Mouse (Mus musculus) heart, embryonic 15.5 days (tissue): ENCODE measurements around the gene Ier3. TPM values are rescaled to one million over a fixed set of nuclear protein-coding genes. Genes with fewer than 3 reads are reported as not detected.
"Not testable (repeated sequence)": the region's sequence is repeated elsewhere in the genome, so short reads cannot be mapped to it uniquely, and the experiment has no call there.

Experiments
- ATAC-seq: fragments of 200-750 bp; cut with Nextera tagmentation; replicated peaks from 2 replicates; pipeline ENCODE4 v1.8.0; 2017; ENCODE audit warnings: low read depth, moderate TSS enrichment; ENCODE audit not compliant: insufficient number of reproducible peaks, insufficient read depth, low FRiP score
- H3K27ac ChIP-seq: fragments of 300-500 bp; sonication (generic); 2 replicates; pipeline ENCODE4 v1.5.1; 2015; ENCODE audit warnings: mild to moderate bottlenecking, inconsistent platforms
- H3K27me3 ChIP-seq: fragments of 300-500 bp; sonication (generic); 2 replicates; pipeline ENCODE4 v1.6.1; 2015; ENCODE audit warnings: inconsistent platforms
- H3K36me3 ChIP-seq: fragments of 300-500 bp; sonication (generic); 2 replicates; pipeline ENCODE4 v1.6.1; 2015; ENCODE audit warnings: mild to moderate bottlenecking, inconsistent platforms
- H3K4me1 ChIP-seq: fragments of 300-500 bp; sonication (generic); replicated peaks from 2 replicates; pipeline ENCODE4 v1.6.1; 2015; ENCODE audit warnings: inconsistent platforms
- H3K4me2 ChIP-seq: fragments of 300-500 bp; sonication (generic); 2 replicates; pipeline ENCODE4 v1.6.1; 2015; ENCODE audit warnings: inconsistent platforms, mild to moderate bottlenecking, moderate library complexity
- H3K4me3 ChIP-seq: fragments of 300-500 bp; sonication (generic); 2 replicates; pipeline ENCODE4 v1.5.1; 2015; ENCODE audit warnings: mild to moderate bottlenecking, inconsistent platforms
- H3K9ac ChIP-seq: fragments of 300-500 bp; sonication (generic); 2 replicates; pipeline ENCODE4 v1.6.1; 2015; ENCODE audit warnings: mild to moderate bottlenecking, inconsistent platforms
- H3K9me3 ChIP-seq: fragments of 300-500 bp; sonication (generic); replicated peaks from 2 replicates; pipeline ENCODE4 v1.6.1; 2016; ENCODE audit warnings: inconsistent platforms
- WGBS: fragments of 180-500 bp; shearing (Covaris S2); methylation state at CpG from one replicate; pipeline ENCODE4 v1.1.7; 2015; ENCODE audit warnings: mixed read lengths; 5-methylcytosine and 5-hydroxymethylcytosine counted together
- polyA plus RNA-seq: library from polyadenylated mRNA; unstranded; fragments of >200 nt; fragmentation: Nextera tagmentation; extraction: Ambion mirVana; gene quantifications from 2 replicates; pipeline ENCODE4 v1.2.1, GENCODE M21; 2015

The Ier3 gene
- polyA plus RNA-seq, 1 experiment from 2014 or later, result 56.5 TPM

- Histone ChIP-seq H3K27me3 (no peaks in the 10 kb centered on the region), H3K4me1 (peaks cover 46% of the 10 kb centered on the region), H3K4me2 (peak overlapping the region; percentile 77), H3K9ac (peak overlapping the region; percentile 85), H3K4me3 (peak overlapping the region; percentile 68), H3K27ac (peak overlapping the region; percentile 96), H3K9me3 (no peaks in the 10 kb centered on the region), H3K36me3 (peaks cover 36% of the 10 kb centered on the region)
- ATAC-seq, result 0 out of 2 replicates have a peak, but pooled peaks have one; percentile 10
- WGBS, result under 1% methylated on average over 18 of the region's 18 CpGs
Measured at GRCm38 (mm10) chr17:35837487-35837886, 16.0 kb downstream of the Ier3 start.

- ATAC-seq, result peak; percentile 74
- Histone ChIP-seq H3K4me2 (peak within 1 kb of the TSS; percentile 77), H3K36me3 (peaks cover 30% of the 10 kb centered on the region), H3K4me3 (peak within 1 kb of the TSS; percentile 68), H3K27me3 (no peaks in the 10 kb centered on the region), H3K9me3 (no peaks in the 10 kb centered on the region), H3K4me1 (peaks cover 47% of the 10 kb centered on the region), H3K9ac (peak within 1 kb of the TSS; percentile 85), H3K27ac (peak within 1 kb of the TSS; percentile 96)
- under 1% methylated on average over 29 of the region's 29 CpGs for WGBS
Measured at GRCm38 (mm10) chr17:35838122-35838544, 16.6 kb downstream of the Ier3 start, which contains the start of gene Tubb5. Tubb5 (minus strand) TSS chr17:35838306.

GRCm38 (mm10) chr17:35838570-35838969 lies 17.1 kb downstream of the Ier3 start:
- H3K4me3 ChIP-seq, result peak overlapping the region; percentile 68
- H3K9me3 ChIP-seq, result no peaks in the 10 kb centered on the region
- WGBS, result 2% methylated on average over 5 of the region's 5 CpGs
- peaks cover 26% of the 10 kb centered on the region for H3K36me3 ChIP-seq
- peak overlapping the region; percentile 77 for H3K4me2 ChIP-seq
- no peaks in the 10 kb centered on the region for H3K27me3 ChIP-seq
- H3K9ac ChIP-seq, result peak overlapping the region; percentile 46
- H3K4me1 ChIP-seq, result peaks cover 43% of the 10 kb centered on the region
- peak overlapping the region; percentile 91 for H3K27ac ChIP-seq
- no peak for ATAC-seq

- Histone ChIP-seq H3K27ac (peak overlapping the region; percentile 91), H3K4me3 (peak overlapping the region; percentile 68), H3K4me2 (peak overlapping the region; percentile 77), H3K36me3 (peaks cover 21% of the 10 kb centered on the region), H3K4me1 (peaks cover 39% of the 10 kb centered on the region), H3K9ac (peak overlapping the region; percentile 46; the same call in 1 of the 2 replicates)
- 45% methylated on average over 3 of the region's 3 CpGs for WGBS
- not testable (repeated sequence) for H3K9me3 ChIP-seq, H3K27me3 ChIP-seq, ATAC-seq
Measured at GRCm38 (mm10) chr17:35839002-35839401, 17.5 kb downstream of the Ier3 start.

- WGBS, result 53% methylated on average over 14 of the region's 14 CpGs
- Histone ChIP-seq H3K4me1 (peaks cover 25% of the 10 kb centered on the region), H3K27me3 (no peaks in the 10 kb centered on the region), H3K9me3 (no peaks in the 10 kb centered on the region), H3K4me3 (peak overlapping the region; percentile 62), H3K9ac (peak overlapping the region; percentile 32; the same call in 1 of the 2 replicates), H3K27ac (peak overlapping the region; percentile 76), H3K4me2 (peak overlapping the region; percentile 56), H3K36me3 (peaks cover 16% of the 10 kb centered on the region)
- ATAC-seq, result no peak
Measured at GRCm38 (mm10) chr17:35840561-35840960, 19.1 kb downstream of the Ier3 start.

- Histone ChIP-seq H3K9ac (peak within 1 kb of the TSS; percentile 61), H3K4me3 (peak within 1 kb of the TSS; percentile 62), H3K4me1 (peaks cover 19% of the 10 kb centered on the region), H3K4me2 (peak within 1 kb of the TSS; percentile 66), H3K36me3 (peaks cover 17% of the 10 kb centered on the region), H3K27me3 (no peaks in the 10 kb centered on the region), H3K27ac (peak within 1 kb of the TSS; percentile 79), H3K9me3 (no peaks in the 10 kb centered on the region)
- under 1% methylated on average over 59 of the region's 59 CpGs for WGBS
- ATAC-seq, result peak; percentile 93
Measured at GRCm38 (mm10) chr17:35841076-35841950, 19.8 kb downstream of the Ier3 start, which contains the start of gene Mdc1. Mdc1 (plus strand) TSS chr17:35841515.

- Histone ChIP-seq H3K4me2 (peak overlapping the region; percentile 66), H3K9ac (peak overlapping the region; percentile 61), H3K4me3 (peak overlapping the region; percentile 62), H3K36me3 (peaks cover 22% of the 10 kb centered on the region), H3K27ac (peak overlapping the region; percentile 79), H3K9me3 (no peaks in the 10 kb centered on the region), H3K4me1 (peaks cover 19% of the 10 kb centered on the region), H3K27me3 (no peaks in the 10 kb centered on the region)
- WGBS, result 18% methylated on average over 11 of the region's 11 CpGs
- no peak for ATAC-seq
Measured at GRCm38 (mm10) chr17:35842006-35842405, 20.5 kb downstream of the Ier3 start.

- H3K36me3 ChIP-seq, result peaks cover 37% of the 10 kb centered on the region
- WGBS, result 86% methylated on average over 3 of the region's 3 CpGs
- no peak overlapping the region for H3K9ac ChIP-seq
- no peaks in the 10 kb centered on the region for H3K9me3 ChIP-seq
- H3K4me1 ChIP-seq, result peaks cover 18% of the 10 kb centered on the region
- H3K4me2 ChIP-seq, result 0 out of 2 replicates have a peak overlapping the region, but pooled peaks have one; percentile 66
- H3K4me3 ChIP-seq, result no peak overlapping the region
- ATAC-seq, result no peak
- no peaks in the 10 kb centered on the region for H3K27me3 ChIP-seq
- H3K27ac ChIP-seq, result no peak overlapping the region
Measured at GRCm38 (mm10) chr17:35843514-35843913, 22.0 kb downstream of the Ier3 start.

- H3K9me3 ChIP-seq, result no peaks in the 10 kb centered on the region
- no peak overlapping the region for H3K9ac ChIP-seq
Measured at GRCm38 (mm10) chr17:35848112-35848511, 26.6 kb downstream of the Ier3 start.

GRCm38 (mm10) chr17:35850974-35851373 lies 29.5 kb downstream of the Ier3 start:
- Histone ChIP-seq H3K4me2 (no peak overlapping the region), H3K4me3 (no peak overlapping the region), H3K36me3 (peaks cover 78% of the 10 kb centered on the region), H3K4me1 (no peaks in the 10 kb centered on the region), H3K9ac (no peak overlapping the region), H3K27me3 (no peaks in the 10 kb centered on the region), H3K9me3 (no peaks in the 10 kb centered on the region), H3K27ac (no peak overlapping the region)
- WGBS, result 78% methylated on average over 3 of the region's 3 CpGs
- no peak for ATAC-seq

More at GRCm38 (mm10) chr17:35848112-35848511, 26.6 kb downstream of the Ier3 start:
- Histone ChIP-seq H3K27me3 (no peaks in the 10 kb centered on the region), H3K36me3 (peaks cover 79% of the 10 kb centered on the region), H3K4me2 (no peak overlapping the region), H3K4me3 (no peak overlapping the region), H3K27ac (no peak overlapping the region), H3K4me1 (no peaks in the 10 kb centered on the region)
- WGBS, result 58% methylated on average over 1 of the region's 1 CpGs
- ATAC-seq, result peak; percentile 56; the same call in 1 of the 2 replicates

GRCm38 (mm10) chr17:35859371-35859770 lies 37.9 kb downstream of the Ier3 start:
- Histone ChIP-seq H3K9me3 (no peaks in the 10 kb centered on the region), H3K27ac (no peak overlapping the region), H3K4me2 (no peak overlapping the region), H3K4me1 (peaks cover 8% of the 10 kb centered on the region), H3K36me3 (peaks cover 19% of the 10 kb centered on the region), H3K27me3 (no peaks in the 10 kb centered on the region), H3K4me3 (no peak overlapping the region), H3K9ac (no peak overlapping the region)
- no peak for ATAC-seq
- 98% methylated on average over 1 of the region's 1 CpGs for WGBS
